In the genomic region with DNA sequence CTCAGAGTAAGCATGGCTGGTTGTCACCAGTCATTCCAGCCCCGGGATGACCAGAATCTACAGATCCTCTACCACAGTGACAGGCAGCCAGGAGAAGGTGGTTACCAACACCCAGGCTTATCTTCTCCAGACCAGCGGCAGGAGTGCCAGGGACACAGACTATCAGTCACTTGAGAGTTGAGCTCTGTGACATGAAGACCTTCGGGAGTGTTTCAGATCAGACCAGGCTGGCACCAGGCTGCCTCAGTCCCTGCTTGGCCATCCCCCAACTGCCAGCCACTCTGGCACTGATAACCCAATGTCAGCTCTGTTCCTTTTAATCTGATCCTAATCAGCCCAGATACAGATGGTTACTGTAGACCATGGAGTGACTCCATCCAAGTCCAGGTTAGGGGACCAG, we compare ENCODE assay signal across 1 mouse cellular context.
TF ChIP-seq lines count a peak whose summit lies in the region.

No protein-coding gene starts in this region.

TF ChIP-seq in MEL, 35 proteins besides CTCF, POLR2A, EP300 and RAD21:
- TF ChIP-seq ETS1 (IDR thresholded peaks at IDR 0.05; ENCODE audit: low read depth, low read length) (peak; percentile 58; the same call in 1 of the 2 replicates), GABPA (IDR thresholded peaks at IDR 0.05; ENCODE audit: low read depth, low read length) (no peak), USF2 (IDR thresholded peaks at IDR 0.05; ENCODE audit: borderline replicate concordance in 1 of 2, insufficient read depth in 1 of 2, low read depth in 1 of 2, low read length in 2 of 2) (no peak), GATA1 (IDR thresholded peaks at IDR 0.05; ENCODE audit: low read depth, low read length) (peak; percentile 67), SIN3A (IDR thresholded peaks at IDR 0.05; ENCODE audit: low read length) (peak; percentile 62; the same call in 1 of the 2 replicates), E2F4 (IDR thresholded peaks at IDR 0.05; ENCODE audit: borderline replicate concordance, low read depth, low read length) (no peak), UBTF (IDR thresholded peaks at IDR 0.05; ENCODE audit: borderline replicate concordance, insufficient read depth, low read depth, low read length) (no peak), ZNF384 (IDR thresholded peaks at IDR 0.05; ENCODE audit: low read depth, low read length) (no peak), HCFC1 (IDR thresholded peaks at IDR 0.05; ENCODE audit: low read depth, low read length) (no peak), MXI1 (IDR thresholded peaks at IDR 0.05; ENCODE audit: low read depth, low read length) (peak; percentile 65; the same call in 1 of the 2 replicates), TAL1 (IDR thresholded peaks at IDR 0.05; ENCODE audit: low read length) (peak; percentile 69), TCF12 (IDR thresholded peaks at IDR 0.05; ENCODE audit: low read depth, low read length) (peak; percentile 74), JUND (IDR thresholded peaks at IDR 0.05; ENCODE audit: low read depth, low read length) (no peak)
